Mouse (Mus musculus) kidney, adult 2 months (tissue): ENCODE results near the gene Rps6kc1.

Source experiments
- CTCF ChIP-seq: fragments of 200-500 bp; conservative IDR thresholded peaks from 2 replicates; pipeline ENCODE4 v1.5.1; 2011; ENCODE audit warnings: low read depth, mild to moderate bottlenecking, control low read depth, low read length, moderate library complexity, mixed read lengths; ENCODE audit not compliant: insufficient read depth, insufficient read length
- POLR2A ChIP-seq: fragments of 200-500 bp; IDR thresholded peaks from one replicate; pipeline ENCODE4 v1.6.1; 2011; ENCODE audit warnings: low read depth, low read length, control low read depth

GRCm38 (mm10) chr1:190918938-190919337 lies 7.4 kb upstream of the Rps6kc1 start:
- TF ChIP-seq CTCF = no peak
- TF ChIP-seq POLR2A = no peak
